Mouse (Mus musculus): ENCODE data around the gene Zc3h12d.

Gene Zc3h12d

DNA sequence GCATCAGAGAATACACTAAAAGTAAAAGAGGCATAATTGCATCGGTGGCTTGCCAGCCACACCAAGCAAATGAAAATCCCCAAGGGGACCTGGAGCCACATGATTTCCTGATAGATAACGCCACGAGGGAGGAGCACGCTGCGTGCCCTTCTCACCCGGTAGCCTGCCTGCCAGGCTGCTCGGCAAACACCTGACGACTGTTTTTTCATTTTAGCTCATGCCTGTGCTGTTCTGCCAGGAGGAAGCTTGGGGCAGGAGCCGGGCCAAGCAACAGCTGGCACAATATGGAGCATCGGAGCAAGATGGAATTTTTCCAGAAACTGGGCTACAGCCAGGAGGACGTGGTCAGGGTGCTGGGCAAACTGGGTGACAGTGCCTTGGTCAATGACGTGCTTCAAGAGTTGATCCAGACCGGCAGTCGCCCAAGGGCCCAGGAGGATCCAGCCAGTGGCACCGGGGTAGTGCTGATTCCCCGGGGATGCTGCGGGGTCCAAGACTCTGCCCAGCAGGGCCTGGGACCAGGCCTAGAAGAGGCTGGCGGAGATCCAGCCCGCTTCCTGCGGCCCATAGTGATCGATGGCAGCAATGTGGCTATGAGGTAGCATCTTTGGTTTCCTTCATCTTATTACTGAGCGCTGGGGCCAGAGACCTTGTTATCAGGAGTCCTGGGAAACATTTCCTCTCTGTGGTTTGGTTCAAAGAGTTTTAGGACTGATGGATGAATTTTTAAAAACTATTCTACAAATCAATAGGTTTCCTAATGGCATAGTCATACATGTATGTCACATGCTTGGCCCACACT lies 7.5 kb downstream of the Zc3h12d start:
- DNase-seq: no peak

DNA sequence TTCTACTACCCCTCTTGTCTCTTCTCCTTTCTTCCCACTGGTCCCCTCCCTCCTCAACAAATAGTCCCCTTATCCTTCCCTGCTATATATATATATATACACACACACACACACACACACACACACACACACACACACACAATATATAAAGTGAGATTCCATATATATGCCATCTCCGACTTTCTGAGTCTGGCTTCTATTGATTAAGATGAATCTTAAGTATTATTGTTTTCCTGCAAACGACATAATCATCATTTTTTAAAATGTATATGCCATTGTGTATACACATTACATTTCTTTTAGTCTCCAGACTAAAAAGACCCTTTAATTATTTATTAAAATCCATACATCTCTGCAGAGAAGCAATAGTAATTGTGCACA lies 8.1 kb downstream of the Zc3h12d start:
- no peak for DNase-seq

DNA sequence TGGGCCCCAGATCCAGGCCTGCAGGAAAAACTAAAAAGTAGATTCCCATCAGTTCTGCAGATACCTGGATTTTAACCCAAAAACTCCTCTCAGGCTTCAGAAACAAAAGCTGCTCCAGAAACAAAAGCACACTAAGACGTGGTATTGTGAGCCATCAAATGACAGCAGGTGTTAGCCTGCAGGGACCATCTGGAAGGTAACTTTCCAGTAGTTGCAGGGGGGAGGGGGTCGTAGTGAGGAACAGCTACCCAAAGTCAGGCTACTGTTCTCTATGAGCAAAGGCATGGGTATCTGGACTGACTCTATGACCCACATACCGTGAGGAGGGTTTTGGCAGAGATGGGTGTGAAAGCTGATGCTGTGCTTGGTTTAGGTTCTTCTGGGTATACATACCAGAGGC lies 8.5 kb downstream of the Zc3h12d start:
- no peak for DNase-seq

DNA sequence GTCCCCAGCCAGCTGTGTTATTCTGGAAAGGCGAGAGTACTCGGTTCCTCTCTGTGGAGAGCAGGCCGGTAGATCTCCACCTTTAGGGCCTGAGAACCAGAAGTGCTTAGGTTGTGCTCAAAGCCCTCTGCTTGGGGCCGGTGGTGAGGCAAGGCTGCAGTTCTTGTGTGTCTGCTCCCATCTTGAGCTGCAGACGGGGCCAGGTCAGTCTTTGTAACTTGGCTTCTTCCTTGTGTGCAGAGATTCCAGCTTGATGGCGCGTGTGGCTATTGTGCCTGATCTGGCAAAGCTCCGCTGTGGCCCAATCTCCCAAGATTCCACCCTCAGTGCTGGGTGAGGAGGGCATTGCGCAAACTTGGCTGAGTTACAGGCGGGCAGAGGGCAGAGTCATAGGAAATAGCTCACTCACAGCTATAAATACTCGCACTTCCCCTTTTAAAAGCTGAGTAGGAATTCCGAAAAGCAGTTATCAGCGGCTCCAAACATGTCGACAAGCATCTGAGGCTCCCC lies 9.4 kb downstream of the Zc3h12d start:
- DNase-seq: peak; percentile 68 to 71

GRCm38 (mm10) chr10:7843181-7843580 lies 10.9 kb downstream of the Zc3h12d start:
- DNase-seq: no peak

DNA sequence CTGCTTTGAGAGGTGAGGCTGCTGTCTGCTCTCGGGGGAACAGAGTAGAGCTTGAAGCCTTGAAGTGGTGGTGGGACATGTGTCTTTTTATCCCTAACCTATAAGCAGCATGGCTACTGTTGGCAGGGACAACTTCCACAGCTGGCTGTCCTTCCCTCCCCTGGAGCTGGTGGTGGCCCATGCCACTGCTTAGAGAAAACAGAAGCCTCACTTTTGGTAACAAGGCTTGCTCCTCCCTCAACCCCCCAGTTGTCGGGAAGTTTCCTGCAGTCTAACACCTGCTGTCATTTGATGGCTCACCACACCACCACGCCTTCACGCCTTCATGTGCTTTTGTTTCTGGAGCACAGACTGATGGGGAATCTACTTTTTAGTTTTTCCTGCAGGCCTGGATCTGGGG lies 11.9 kb downstream of the Zc3h12d start:
- no peak for DNase-seq

GRCm38 (mm10) chr10:7845136-7845535 lies 12.9 kb downstream of the Zc3h12d start:
- no peak for DNase-seq

GRCm38 (mm10) chr10:7845991-7846390 lies 13.7 kb downstream of the Zc3h12d start:
- no peak for DNase-seq

- no peak for DNase-seq
Observed at GRCm38 (mm10) chr10:7847166-7847605, 14.9 kb downstream of the Zc3h12d start.

GRCm38 (mm10) chr10:7851891-7852290 lies 19.6 kb downstream of the Zc3h12d start:
- DNase-seq: no peak

DNA sequence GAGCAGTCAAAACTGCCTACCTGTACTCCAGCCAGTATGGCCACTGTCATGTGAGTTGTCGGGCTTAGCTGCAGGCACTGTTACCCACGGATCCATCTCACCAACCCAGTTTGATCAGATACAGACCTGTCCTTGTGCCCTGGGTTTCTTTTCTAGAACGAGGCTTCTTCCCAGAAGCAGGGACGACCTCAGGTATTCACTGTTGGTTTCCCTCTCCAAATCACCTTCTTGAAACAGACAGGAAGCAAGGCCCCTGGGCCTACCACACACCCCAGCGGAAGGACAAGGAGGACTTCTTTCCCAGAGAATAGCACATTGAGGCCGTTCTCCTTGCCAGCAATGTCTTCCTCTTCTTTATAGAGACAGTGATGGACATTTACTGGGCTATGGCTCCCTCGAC lies 28.2 kb downstream of the Zc3h12d start:
- no peak for DNase-seq

DNA sequence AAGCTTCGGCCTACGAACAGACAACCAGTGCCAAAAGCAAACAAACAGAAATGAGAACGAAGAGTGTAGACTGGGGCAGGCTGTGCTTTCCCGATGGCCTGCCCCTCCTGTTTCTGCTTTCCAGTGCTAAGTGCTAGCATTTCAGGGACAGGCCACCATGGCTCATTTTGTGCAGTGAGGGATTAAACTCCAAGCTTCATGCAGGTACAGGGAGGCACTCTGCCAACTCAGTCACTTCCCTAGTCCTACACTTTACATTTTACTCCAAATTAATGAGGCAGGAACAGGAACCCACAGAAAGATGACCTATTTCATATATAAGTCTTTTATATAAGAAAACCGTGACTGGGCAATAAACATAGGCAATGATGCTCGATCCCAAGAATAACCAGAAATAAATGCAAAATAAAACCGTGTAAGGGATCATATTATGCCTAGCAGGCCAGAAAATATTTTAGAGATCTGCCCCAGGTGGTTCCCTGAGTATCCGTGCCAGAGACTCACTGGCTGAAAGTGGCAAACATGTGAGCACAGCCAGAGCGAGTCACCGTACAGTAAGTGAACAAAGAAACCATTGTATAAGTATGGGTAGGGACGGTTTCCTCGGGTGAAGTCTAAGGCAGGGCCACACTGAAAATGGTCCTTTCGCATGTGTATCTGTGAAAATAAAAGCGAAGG lies 29.1 kb downstream of the Zc3h12d start:
- DNase-seq: no peak

DNA sequence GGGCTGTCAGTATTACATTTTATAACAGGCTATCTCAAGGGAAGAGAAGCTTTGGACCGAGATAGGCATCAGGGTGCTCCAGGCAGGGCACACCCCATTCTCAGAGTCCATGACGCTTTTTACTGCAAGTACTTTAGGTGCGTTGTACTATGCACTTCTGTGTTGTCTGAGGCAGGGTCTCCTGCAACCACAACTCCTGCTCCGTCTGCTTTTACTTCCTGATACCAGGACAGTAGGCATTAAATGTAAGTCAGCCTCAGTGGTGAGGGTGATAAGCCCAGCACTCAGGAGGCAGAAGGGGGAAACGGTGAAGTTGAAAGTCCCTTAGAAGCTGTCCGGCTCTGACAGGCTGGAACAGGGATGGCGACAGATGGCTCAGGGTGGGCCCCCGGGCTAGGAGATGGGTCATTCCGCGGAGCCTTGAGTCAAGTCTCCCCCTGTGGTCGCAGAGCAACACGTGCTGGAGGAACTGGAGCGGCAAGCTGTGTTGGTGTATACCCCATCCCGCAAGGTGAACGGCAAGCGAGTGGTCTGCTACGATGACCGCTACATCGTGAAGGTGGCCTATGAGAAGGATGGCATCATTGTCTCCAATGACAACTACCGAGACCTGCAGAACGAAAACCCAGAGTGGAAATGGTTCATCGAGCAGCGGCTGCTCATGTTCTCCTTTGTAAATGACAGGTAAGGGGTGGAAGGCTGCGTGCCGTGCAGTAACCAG lies 29.8 kb downstream of the Zc3h12d start:
- DNase-seq: no peak

DNA sequence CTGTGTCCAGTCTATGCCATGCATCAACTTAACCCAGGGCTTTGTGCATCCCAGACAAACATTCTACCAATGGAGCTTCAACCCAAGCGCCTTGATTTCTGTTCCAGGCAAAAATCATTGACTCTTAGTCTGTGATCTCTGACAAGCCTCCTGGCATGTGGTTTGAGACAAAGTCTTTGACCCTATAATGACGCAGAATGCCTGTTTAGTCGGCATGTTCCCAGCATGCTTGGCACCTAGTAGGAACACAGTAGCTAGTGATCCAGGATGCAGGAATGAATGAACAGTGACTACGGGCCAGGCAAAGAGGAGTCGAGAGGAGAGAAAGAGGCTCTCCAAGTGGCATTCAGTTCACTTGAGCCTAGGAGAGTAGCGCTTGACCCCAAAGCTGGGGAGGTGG lies 31.1 kb downstream of the Zc3h12d start:
- DNase-seq: no peak

GRCm38 (mm10) chr10:7864184-7864583 lies 31.9 kb downstream of the Zc3h12d start:
- DNase-seq: no peak

DNA sequence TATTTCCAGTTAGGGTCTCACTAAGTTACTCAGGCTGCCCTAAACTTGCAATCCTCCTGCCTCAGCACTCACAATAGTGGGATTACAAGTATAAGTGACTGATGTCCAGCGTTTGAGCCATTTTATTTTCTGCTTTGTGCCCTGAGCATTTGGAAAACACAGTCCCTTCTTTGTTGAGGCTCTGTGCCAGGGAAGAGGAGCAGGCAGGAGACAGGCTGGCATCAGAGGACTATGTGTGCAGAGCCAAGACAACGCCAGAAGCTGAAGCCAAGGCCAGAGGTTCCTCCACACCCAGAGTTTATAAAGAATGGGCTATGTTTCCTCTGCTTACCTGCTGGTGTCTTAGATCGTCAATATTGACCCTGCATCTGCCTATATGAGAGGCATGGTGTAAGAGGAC lies 32.5 kb downstream of the Zc3h12d start:
- no peak for DNase-seq

DNA sequence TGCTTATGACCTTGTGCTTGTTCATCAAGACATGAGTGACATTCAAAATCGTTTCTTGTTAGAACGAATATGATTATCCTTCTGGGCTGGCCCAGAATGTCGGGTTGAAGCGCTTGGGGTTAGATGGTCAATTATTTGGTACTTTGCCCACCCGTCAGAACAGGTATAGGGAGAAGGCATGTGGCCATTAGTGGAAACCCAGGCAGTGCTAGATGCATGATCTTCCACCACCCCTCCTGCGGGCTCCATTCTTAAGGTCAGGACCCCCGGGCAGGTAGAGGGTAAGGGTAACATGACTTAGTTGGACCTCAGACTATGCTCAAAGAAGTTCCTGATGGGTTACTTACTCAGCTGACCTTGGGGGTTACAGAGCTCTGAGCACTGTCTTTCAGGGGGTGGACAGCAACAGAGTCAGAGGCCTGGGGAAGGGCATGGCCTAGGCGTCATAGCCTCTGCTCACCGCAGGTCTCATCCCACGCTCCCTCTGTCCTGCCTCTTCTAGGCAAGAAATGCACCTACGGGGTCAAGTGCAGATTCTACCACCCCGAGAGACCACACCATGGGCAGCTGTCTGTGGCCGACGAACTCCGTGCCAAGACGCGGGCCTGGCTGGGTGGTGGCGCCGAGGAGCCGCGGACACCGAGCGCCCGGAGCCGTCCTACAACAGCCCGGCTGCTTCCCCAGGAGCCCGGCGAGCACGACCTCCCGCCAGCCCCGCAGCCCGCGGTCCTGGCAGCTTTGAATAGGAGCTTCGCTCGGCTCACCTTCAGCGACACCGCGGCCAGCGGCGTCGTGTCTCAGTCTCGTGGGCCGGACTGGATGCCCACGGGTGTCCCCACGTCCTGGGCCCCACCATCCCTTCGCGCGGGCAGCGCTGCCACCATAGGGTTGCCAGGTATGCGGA lies 34.7 kb downstream of the Zc3h12d start:
- peak in 1 of 2 experiments; percentile 15 for DNase-seq

DNA sequence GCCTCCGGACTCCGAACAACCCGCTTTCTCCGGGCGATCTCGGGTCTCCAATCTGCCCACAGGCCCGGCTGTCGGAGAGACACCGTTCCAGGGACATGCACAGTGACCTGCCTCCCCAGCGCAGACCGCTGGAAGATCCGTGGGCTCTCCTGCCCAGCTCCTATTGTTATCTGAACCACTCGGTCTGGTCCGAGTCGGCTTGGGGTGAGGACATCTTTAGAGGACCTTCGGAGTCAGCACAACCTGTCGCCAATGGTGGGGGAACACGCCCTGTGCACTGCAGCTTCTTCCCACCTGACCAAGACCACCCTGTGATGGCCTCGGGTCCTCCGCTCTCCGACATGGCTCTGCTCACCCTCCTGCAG lies 35.4 kb downstream of the Zc3h12d start:
- no peak for DNase-seq

- DNase-seq: no peak
Observed at GRCm38 (mm10) chr10:7869746-7870145, 37.5 kb downstream of the Zc3h12d start.

DNA sequence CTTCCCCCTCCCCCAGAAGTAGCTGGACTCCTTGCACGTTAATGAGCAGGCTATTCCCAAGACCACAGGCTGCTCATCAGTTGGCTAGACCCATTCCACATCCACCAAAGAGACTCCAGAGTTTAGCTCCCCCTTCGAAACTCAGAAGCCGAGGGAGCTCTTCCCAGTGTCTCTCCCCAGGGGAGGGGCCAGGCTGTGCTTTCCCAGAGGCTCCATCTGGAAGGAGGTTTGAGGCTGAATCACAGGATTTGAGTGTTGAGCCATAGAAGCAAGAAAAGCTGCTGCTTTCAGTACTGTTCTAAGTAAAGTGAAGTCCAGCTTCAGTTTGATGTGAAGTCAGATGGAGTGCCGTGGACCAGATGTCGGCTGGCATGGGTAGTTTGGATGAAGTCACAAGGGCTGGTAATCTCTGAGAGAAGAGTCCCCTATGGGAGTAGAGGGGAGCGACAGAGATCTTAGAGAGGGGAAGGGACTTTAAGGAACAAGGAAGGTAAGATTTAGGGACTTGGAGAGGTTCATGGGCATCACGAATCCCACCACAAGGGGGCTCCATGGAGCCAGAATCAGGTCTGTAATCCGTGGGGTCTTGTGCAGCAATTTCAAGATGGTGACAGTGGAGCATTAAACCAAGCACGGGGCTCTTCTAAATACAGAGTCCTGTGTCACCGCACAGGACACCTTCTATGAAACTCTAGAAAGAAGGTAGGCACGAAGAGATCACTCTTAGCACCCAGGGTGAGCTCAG lies 38.5 kb downstream of the Zc3h12d start:
- DNase-seq: no peak

- no peak for DNase-seq
Observed at GRCm38 (mm10) chr10:7871381-7872020, 39.2 kb downstream of the Zc3h12d start.
